In genomic region chr17:6828531-6829150, GRCm38 (mm10) we compare ENCODE assay signal across 8 mouse cellular contexts. TPM values are rescaled to one million over a fixed set of nuclear protein-coding genes. Genes with fewer than 3 reads are reported as not detected.
A peak's percentile ranks its signal among the peaks of the same experiment; 100 is the strongest.
DNase-seq lines count a peak whose midpoint lies in the region; ATAC-seq and TF ChIP-seq lines count a peak whose summit lies in the region.

No protein-coding gene starts in this region.

- no peaks in the 10 kb centered on the region for H3K36me3 ChIP-seq in embryonic facial prominence, embryonic 13.5 days
- no peaks in the 10 kb centered on the region for H3K36me3 ChIP-seq in limb, embryonic 14.5 days (ENCODE audit: control insufficient read depth, insufficient read depth, low read length)
- no peaks in the 10 kb centered on the region for H3K36me3 ChIP-seq in neural tube, embryonic 13.5 days

- WGBS in embryonic facial prominence, embryonic 13.5 days, result 74% methylated on average over 7 of the region's 7 CpGs
- 73% methylated on average over 7 of the region's 7 CpGs for WGBS in limb, embryonic 14.5 days
- 80% methylated on average over 7 of the region's 7 CpGs for WGBS in neural tube, embryonic 13.5 days

- no peak for DNase-seq in layer of hippocampus, adult 2 months (ENCODE audit: low spot score in 2 of 2)
- no peak for DNase-seq in layer of hippocampus, adult 9-11 months
- no peak for DNase-seq in limb, embryonic 14.5 days (ENCODE audit: low spot score)
- no peak for DNase-seq in adrenal gland, postnatal 36 days
- DNase-seq in cerebellum, adult 8-10 months, result no peak

- H3K4me2 ChIP-seq in embryonic facial prominence, embryonic 13.5 days, result peak overlapping the region; percentile 76
- H3K4me2 ChIP-seq in limb, embryonic 14.5 days (replicated peaks; ENCODE audit: low read depth, low read length, severe bottlenecking), result peak overlapping the region; percentile 84
- peak overlapping the region; percentile 75 for H3K4me2 ChIP-seq in neural tube, embryonic 13.5 days

- no peaks in the 10 kb centered on the region for H3K27me3 ChIP-seq in embryonic facial prominence, embryonic 13.5 days
- H3K27me3 ChIP-seq in limb, embryonic 14.5 days (ENCODE audit: control insufficient read depth, insufficient read depth, low read length), result no peaks in the 10 kb centered on the region
- H3K27me3 ChIP-seq in neural tube, embryonic 13.5 days, result no peaks in the 10 kb centered on the region

- no peak for TF ChIP-seq POLR2A in limb, embryonic 14.5 days (IDR thresholded peaks at IDR 0.05; ENCODE audit: borderline replicate concordance, extremely low read depth, insufficient read depth, insufficient read length)

- peak overlapping the region; percentile 77 for H3K4me3 ChIP-seq in layer of hippocampus, adult 2 months
- H3K4me3 ChIP-seq in embryonic facial prominence, embryonic 13.5 days, result peak overlapping the region; percentile 56
- H3K4me3 ChIP-seq in limb, embryonic 14.5 days (replicated peaks; ENCODE audit: low read length), result peak overlapping the region; percentile 55
- H3K4me3 ChIP-seq in neural tube, embryonic 13.5 days, result peak overlapping the region; percentile 51

- peaks cover 12% of the 10 kb centered on the region for H3K4me1 ChIP-seq in embryonic facial prominence, embryonic 13.5 days
- H3K4me1 ChIP-seq in limb, embryonic 14.5 days (ENCODE audit: control insufficient read depth, insufficient read depth, low read length), result peaks cover 9% of the 10 kb centered on the region
- peaks cover 17% of the 10 kb centered on the region for H3K4me1 ChIP-seq in neural tube, embryonic 13.5 days (replicated peaks)

- H3K27ac ChIP-seq in layer of hippocampus, adult 2 months, result peak overlapping the region; percentile 92
- peak overlapping the region; percentile 97 for H3K27ac ChIP-seq in embryonic facial prominence, embryonic 13.5 days
- H3K27ac ChIP-seq in limb, embryonic 14.5 days (replicated peaks; ENCODE audit: low read depth, low read length), result peak overlapping the region; percentile 98
- peak overlapping the region; percentile 98 for H3K27ac ChIP-seq in neural tube, embryonic 13.5 days (replicated peaks)

- H3K9me3 ChIP-seq in embryonic facial prominence, embryonic 13.5 days, result no peaks in the 10 kb centered on the region
- H3K9me3 ChIP-seq in limb, embryonic 14.5 days (ENCODE audit: control insufficient read depth, low read length), result no peaks in the 10 kb centered on the region
- no peaks in the 10 kb centered on the region for H3K9me3 ChIP-seq in neural tube, embryonic 13.5 days

- H3K9ac ChIP-seq in embryonic facial prominence, embryonic 13.5 days, result peak overlapping the region; percentile 78
- H3K9ac ChIP-seq in limb, embryonic 14.5 days (ENCODE audit: low read depth, low read length, severe bottlenecking), result peak overlapping the region; percentile 68
- peak overlapping the region; percentile 76 for H3K9ac ChIP-seq in neural tube, embryonic 13.5 days

- TF ChIP-seq CTCF in layer of hippocampus, adult 2 months (conservative IDR thresholded peaks at IDR 0.05), result peak; percentile 29; the same call in 1 of the 2 replicates

- no peak for ATAC-seq in embryonic facial prominence, embryonic 13.5 days (ENCODE audit: insufficient number of reproducible peaks, insufficient read depth, low FRiP score, low TSS enrichment, low read depth)
- ATAC-seq in limb, embryonic 14.5 days (ENCODE audit: low FRiP score, low read depth), result no peak
- no peak for ATAC-seq in neural tube, embryonic 13.5 days (ENCODE audit: low read depth)
- no peak for ATAC-seq in monocyte, adult 5-6 weeks (replicated peaks; ENCODE audit: insufficient number of reproducible peaks, low FRiP score, low TSS enrichment, poor library complexity, severe bottlenecking)

RNA-seq across cellular contexts. Expression of gene Ezr, which starts 46.1 kb away (rescaled TPM):
- total RNA-seq in layer of hippocampus, adult 2 months (2021), result 10 to 100 TPM; 48.0 to 51.1 TPM
- polyA plus RNA-seq in embryonic facial prominence, embryonic 13.5 days (2015; fragmentation: Nextera tagmentation; extraction: Ambion mirVana), result 51.5 and 60.4 TPM in 2 replicates
- polyA plus RNA-seq in limb, embryonic 14.5 days (2012; rRNA removed), result 26.5 and 39.2 TPM in 2 replicates
- polyA plus RNA-seq in limb, embryonic 14.5 days (2014; fragmentation: Nextera tagmentation; extraction: Ambion mirVana), result 67.2 and 71.3 TPM in 2 replicates
- 58.5 and 68.3 TPM in 2 replicates for polyA plus RNA-seq in neural tube, embryonic 13.5 days (2015; fragmentation: Nextera tagmentation; extraction: Ambion mirVana)
- 389 to 480 TPM (median 421 TPM) in 3 replicates for total RNA-seq in monocyte, adult 5-6 weeks (2017)
- total RNA-seq in adrenal gland, postnatal 36 days (2021), result 10 to 100 TPM; 21.9 to 27.4 TPM
